Mouse (Mus musculus) lung, postnatal 0 days (tissue): ENCODE data around the gene Armh3. TPM values are rescaled to one million over a fixed set of nuclear protein-coding genes. Genes with fewer than 3 reads are reported as not detected.

ENCODE experiments used
- ATAC-seq: fragments of 200-750 bp; cut with Nextera tagmentation; 2 replicates; pipeline ENCODE4 v1.8.0; 2017; ENCODE audit warnings: moderate library complexity
- DNase-seq: peaks from one replicate; pipeline ENCODE4 v3.0.0-alpha.2; 2016; ENCODE audit warnings: low spot score
- H3K27ac ChIP-seq: fragments of 300-500 bp; sonication (generic); 2 replicates; pipeline ENCODE4 v1.5.1; 2014; ENCODE audit warnings: antibody characterized with exemption, mild to moderate bottlenecking, low read length, mixed read lengths
- H3K27me3 ChIP-seq: fragments of 300-500 bp; sonication (generic); replicated peaks from 2 replicates; pipeline ENCODE4 v1.6.1; 2014; ENCODE audit warnings: low read length, mixed read lengths; ENCODE audit not compliant: insufficient read depth
- H3K36me3 ChIP-seq: fragments of 300-500 bp; sonication (generic); 2 replicates; pipeline ENCODE4 v1.6.1; 2014; ENCODE audit warnings: low read length, mixed read lengths; ENCODE audit not compliant: insufficient read depth
- H3K4me1 ChIP-seq: fragments of 300-500 bp; sonication (generic); 2 replicates; pipeline ENCODE4 v1.6.1; 2014; ENCODE audit warnings: antibody characterized with exemption, low read depth, low read length, mixed read lengths; ENCODE audit not compliant: insufficient read depth
- H3K4me2 ChIP-seq: fragments of 300-500 bp; sonication (generic); replicated peaks from 2 replicates; pipeline ENCODE4 v1.6.1; 2014; ENCODE audit warnings: low read depth, mild to moderate bottlenecking, low read length, moderate library complexity, mixed read lengths
- H3K4me3 ChIP-seq: fragments of 300-500 bp; sonication (generic); 2 replicates; pipeline ENCODE4 v1.5.1; 2014; ENCODE audit warnings: low read depth, low read length
- H3K9ac ChIP-seq: fragments of 300-500 bp; sonication (generic); replicated peaks from 2 replicates; pipeline ENCODE4 v1.6.1; 2014; ENCODE audit warnings: low read depth, mild to moderate bottlenecking
- H3K9me3 ChIP-seq: fragments of 300-500 bp; sonication (generic); 2 replicates; pipeline ENCODE4 v1.6.1; 2016; ENCODE audit warnings: low read length, mixed read lengths
- CTCF ChIP-seq: IDR thresholded peaks from 2 replicates; pipeline ENCODE4 v1.5.1; 2016; ENCODE audit warnings: antibody characterized with exemption, mild to moderate bottlenecking
- EP300 ChIP-seq: IDR thresholded peaks from 2 replicates; pipeline ENCODE4 v1.6.1; 2016; ENCODE audit warnings: antibody characterized with exemption, mild to moderate bottlenecking, control low read depth
- WGBS: fragments of 180-500 bp; shearing (Covaris S2); extraction: QIAGEN DNeasy Blood & Tissue Kit; methylation state at CpG from one replicate; pipeline ENCODE4 v1.1.7; 2014; 5-methylcytosine and 5-hydroxymethylcytosine counted together
- polyA plus RNA-seq: library from polyadenylated mRNA; unstranded; fragments of >200 nt; fragmentation: Nextera tagmentation; extraction: Ambion mirVana; gene quantifications from 2 replicates; pipeline ENCODE4 v1.2.1, GENCODE M21; 2015

The Armh3 gene
- polyA plus RNA-seq, 1 experiment from 2014 or later: 9.0 TPM

- 85% methylated on average over 5 of the region's 5 CpGs for WGBS
- TF ChIP-seq CTCF (no peak), EP300 (no peak)
- Histone ChIP-seq H3K27ac (no peak overlapping the region), H3K36me3 (no peaks in the 10 kb centered on the region), H3K4me2 (no peak overlapping the region), H3K27me3 (no peaks in the 10 kb centered on the region), H3K9me3 (no peaks in the 10 kb centered on the region), H3K4me3 (no peak overlapping the region), H3K9ac (no peak overlapping the region), H3K4me1 (no peaks in the 10 kb centered on the region)
- DNase-seq (no peak), ATAC-seq (no peak)
These were observed 97.5 kb downstream of the Armh3 start for GRCm38 (mm10) chr19:45900836-45901235.

- H3K9me3 ChIP-seq: no peaks in the 10 kb centered on the region
- DNase-seq: no peak
- H3K9ac ChIP-seq: no peak overlapping the region
- no peaks in the 10 kb centered on the region for H3K27me3 ChIP-seq
- ATAC-seq: no peak
- H3K36me3 ChIP-seq: 0 out of 2 replicates have a peak, but pooled peaks cover 10% of the 10 kb centered on the region
- TF ChIP-seq EP300 (no peak), CTCF (no peak)
- H3K4me2 ChIP-seq: no peak overlapping the region
- no peaks in the 10 kb centered on the region for H3K4me1 ChIP-seq
- no peak overlapping the region for H3K27ac ChIP-seq
- 97% methylated on average over 1 of the region's 1 CpGs for WGBS
- no peak overlapping the region for H3K4me3 ChIP-seq
These were observed 102.6 kb downstream of the Armh3 start for GRCm38 (mm10) chr19:45895726-45896125.

- no peaks in the 10 kb centered on the region for H3K9me3 ChIP-seq
- no peak overlapping the region for H3K4me2 ChIP-seq
- H3K36me3 ChIP-seq: no peaks in the 10 kb centered on the region
- no peaks in the 10 kb centered on the region for H3K27me3 ChIP-seq
- 55% methylated on average over 3 of the region's 3 CpGs for WGBS
- H3K4me1 ChIP-seq: no peaks in the 10 kb centered on the region
- TF ChIP-seq CTCF: no peak
- no peak for TF ChIP-seq EP300
- H3K4me3 ChIP-seq: no peak overlapping the region
- H3K27ac ChIP-seq: no peak overlapping the region
- DNase-seq (no peak), ATAC-seq (no peak)
- H3K9ac ChIP-seq: no peak overlapping the region
These were observed 116.2 kb downstream of the Armh3 start for GRCm38 (mm10) chr19:45882056-45882455.

- Histone ChIP-seq H3K9ac (no peak overlapping the region), H3K4me1 (no peaks in the 10 kb centered on the region), H3K4me2 (no peak overlapping the region), H3K9me3 (no peaks in the 10 kb centered on the region), H3K27ac (no peak overlapping the region), H3K36me3 (no peaks in the 10 kb centered on the region), H3K4me3 (no peak overlapping the region), H3K27me3 (no peaks in the 10 kb centered on the region)
- 23% methylated on average over 1 of the region's 1 CpGs for WGBS
- no peak for DNase-seq
- no peak for TF ChIP-seq CTCF
- TF ChIP-seq EP300: no peak
- no peak for ATAC-seq
These were observed 125.0 kb downstream of the Armh3 start for GRCm38 (mm10) chr19:45873320-45873719.

- 53% methylated on average over 8 of the region's 8 CpGs for WGBS
- no peak for DNase-seq
- Histone ChIP-seq H3K4me1 (no peaks in the 10 kb centered on the region), H3K27ac (no peak overlapping the region), H3K4me2 (no peak overlapping the region), H3K9ac (no peak overlapping the region), H3K4me3 (no peak overlapping the region), H3K36me3 (no peaks in the 10 kb centered on the region), H3K9me3 (no peaks in the 10 kb centered on the region), H3K27me3 (no peaks in the 10 kb centered on the region)
- no peak for ATAC-seq
- TF ChIP-seq EP300: no peak
- no peak for TF ChIP-seq CTCF
These were observed 142.9 kb downstream of the Armh3 start for GRCm38 (mm10) chr19:45855284-45855920.

- H3K9ac ChIP-seq: no peak overlapping the region
- H3K4me3 ChIP-seq: no peak overlapping the region
- no peak for TF ChIP-seq CTCF
- no peak for TF ChIP-seq EP300
- no peak overlapping the region for H3K27ac ChIP-seq
- ATAC-seq (no peak), DNase-seq (no peak)
- no peaks in the 10 kb centered on the region for H3K27me3 ChIP-seq
- no peaks in the 10 kb centered on the region for H3K9me3 ChIP-seq
- 61% methylated on average over 7 of the region's 7 CpGs for WGBS
- no peak overlapping the region for H3K4me2 ChIP-seq
- H3K4me1 ChIP-seq: no peaks in the 10 kb centered on the region
- no peaks in the 10 kb centered on the region for H3K36me3 ChIP-seq
These were observed 143.8 kb downstream of the Armh3 start for GRCm38 (mm10) chr19:45854521-45854920.

GRCm38 (mm10) chr19:45847733-45848093 is 150.6 kb downstream of the Armh3 start:
- H3K36me3 ChIP-seq: no peaks in the 10 kb centered on the region
- DNase-seq (peak; percentile 57), ATAC-seq (peak; percentile 91)
- no peak overlapping the region for H3K9ac ChIP-seq
- WGBS: 65% methylated on average over 4 of the region's 4 CpGs
- no peaks in the 10 kb centered on the region for H3K27me3 ChIP-seq
- no peak overlapping the region for H3K4me3 ChIP-seq
- no peaks in the 10 kb centered on the region for H3K9me3 ChIP-seq
- no peaks in the 10 kb centered on the region for H3K4me1 ChIP-seq
- H3K27ac ChIP-seq: no peak overlapping the region
- TF ChIP-seq CTCF (no peak), EP300 (no peak)
- H3K4me2 ChIP-seq: no peak overlapping the region
